Mouse (Mus musculus) kidney, adult 2 months (tissue): ENCODE results near the gene Txnl4b.

Source experiments
- CTCF ChIP-seq: fragments of 200-500 bp; conservative IDR thresholded peaks from 2 replicates; pipeline ENCODE4 v1.5.1; 2011; ENCODE audit warnings: low read depth, mild to moderate bottlenecking, control low read depth, low read length, moderate library complexity, mixed read lengths; ENCODE audit not compliant: insufficient read depth, insufficient read length
- POLR2A ChIP-seq: fragments of 200-500 bp; IDR thresholded peaks from one replicate; pipeline ENCODE4 v1.6.1; 2011; ENCODE audit warnings: low read depth, low read length, control low read depth

DNA sequence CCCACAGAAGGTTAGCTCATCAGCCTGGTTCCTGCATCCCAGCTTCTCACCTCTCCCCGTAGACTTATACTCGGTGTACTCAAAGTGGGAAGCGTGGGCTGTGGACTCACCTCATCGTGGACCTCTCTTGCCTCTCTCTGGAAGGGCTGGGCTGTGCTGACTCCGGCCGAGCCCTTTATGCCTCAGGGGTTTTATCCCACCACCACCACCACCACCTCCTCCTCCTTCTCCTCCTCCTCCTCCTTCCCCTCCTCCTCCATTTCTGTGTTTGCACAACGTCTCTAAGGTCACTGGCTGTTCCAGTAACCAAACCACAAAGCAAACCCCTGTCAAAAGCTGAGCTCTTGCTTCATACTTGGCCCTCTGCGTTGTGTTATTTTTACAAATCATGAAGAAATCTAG is 13.2 kb downstream of the Txnl4b start, which contains the start of gene Hp:
- TF ChIP-seq POLR2A (no peak), CTCF (no peak)
